Mouse (Mus musculus) myocyte (in vitro differentiated cells): ENCODE data around the gene Slc35f1.

Source experiments
- POLR2A ChIP-seq: IDR thresholded peaks from one replicate; pipeline ENCODE4 v1.6.1; 2011; ENCODE audit warnings: low read depth, mild to moderate bottlenecking, control low read depth, moderate library complexity; ENCODE audit not compliant: insufficient read length
- TCF12 ChIP-seq: IDR thresholded peaks from one replicate; pipeline ENCODE4 v1.6.1; 2011; ENCODE audit warnings: mild to moderate bottlenecking, control low read depth; ENCODE audit not compliant: poor library complexity, insufficient read depth, severe bottlenecking
- USF1 ChIP-seq: IDR thresholded peaks from one replicate; pipeline ENCODE4 v1.6.1; 2011; ENCODE audit warnings: low read depth, mild to moderate bottlenecking, control low read depth, moderate library complexity

DNA sequence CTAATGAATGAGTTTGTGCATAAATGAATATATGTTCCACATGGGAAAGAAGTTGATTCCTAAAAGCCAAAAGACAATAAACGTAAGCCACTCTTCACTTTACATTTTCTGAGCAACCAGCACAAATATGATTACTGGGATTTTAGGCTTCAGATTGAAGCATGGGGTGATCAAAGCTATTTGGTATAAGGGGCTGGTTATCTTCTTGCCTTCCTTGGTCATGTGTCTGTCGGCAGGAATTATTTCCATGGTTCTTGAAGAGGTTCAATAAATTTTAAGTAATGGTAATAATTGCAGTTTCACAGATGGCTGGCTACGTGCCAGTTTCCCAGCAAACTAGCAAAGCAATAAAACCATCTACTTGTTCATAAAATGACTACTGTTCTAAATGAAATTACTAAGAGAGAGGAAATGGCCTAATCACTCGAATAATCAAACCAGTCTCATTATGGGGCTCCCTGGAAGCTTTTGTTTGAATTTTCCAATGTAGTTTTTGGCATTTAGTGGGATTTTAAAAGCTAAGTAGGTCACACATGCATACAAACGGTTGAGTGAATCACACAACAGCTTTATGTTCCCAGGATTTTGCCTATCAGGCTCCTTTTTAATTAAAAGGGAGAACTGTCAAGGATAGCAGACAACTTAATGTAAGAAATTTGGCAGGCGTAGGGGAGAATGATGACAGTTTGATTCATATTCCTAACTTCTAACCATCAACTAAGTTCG lies 425.5 kb downstream of the Slc35f1 start:
- TF ChIP-seq TCF12: no peak
- TF ChIP-seq POLR2A: no peak
- TF ChIP-seq USF1: no peak
